Mouse (Mus musculus) small intestine, adult 2 months (tissue): ENCODE measurements at regions not wholly inside any gene's neighbourhood (a gene's known extent, or its start where the extent isn't known, plus 50 kb on each side); places are given as distances from the start of the nearest gene placed in this dataset.

Experiments used
- CTCF ChIP-seq: fragments of 200-500 bp; IDR thresholded peaks from 2 replicates; pipeline ENCODE4 v1.5.1; 2012; ENCODE audit warnings: low read depth, mild to moderate bottlenecking, control low read depth, inconsistent platforms, low read length, moderate library complexity, mixed read lengths; ENCODE audit not compliant: insufficient replicate concordance, insufficient read length; ENCODE audit errors: extremely low read depth
- POLR2A ChIP-seq: fragments of 200-500 bp; IDR thresholded peaks from 2 replicates; pipeline ENCODE4 v1.6.1; 2012; ENCODE audit warnings: low read depth, mild to moderate bottlenecking, control low read depth, inconsistent platforms, low read length, moderate library complexity

- TF ChIP-seq CTCF: no peak
- no peak for TF ChIP-seq POLR2A
Measured at GRCm38 (mm10) chr8:113517912-113518311, 117.5 kb upstream of the Mon1b start.
